Mouse (Mus musculus) stomach, postnatal 0 days (tissue): ENCODE data around the gene Zhx3. TPM values are rescaled to one million over a fixed set of nuclear protein-coding genes. Genes with fewer than 3 reads are reported as not detected.

Experiments used
- ATAC-seq: fragments of 200-750 bp; cut with Nextera tagmentation; 2 replicates; pipeline ENCODE4 v1.8.0; 2017; ENCODE audit not compliant: low FRiP score, low TSS enrichment
- DNase-seq: peaks from one replicate; pipeline ENCODE4 v3.0.0-alpha.2; 2016; ENCODE audit warnings: low spot score
- H3K27ac ChIP-seq: fragments of 300-500 bp; sonication (generic); replicated peaks from 2 replicates; pipeline ENCODE4 v1.5.1; 2014; ENCODE audit warnings: mild to moderate bottlenecking, control low read depth
- H3K27me3 ChIP-seq: fragments of 300-500 bp; sonication (generic); 2 replicates; pipeline ENCODE4 v1.6.1; 2014; ENCODE audit warnings: low read length; ENCODE audit not compliant: control insufficient read depth, insufficient read depth
- H3K36me3 ChIP-seq: fragments of 300-500 bp; sonication (generic); 2 replicates; pipeline ENCODE4 v1.6.1; 2014; ENCODE audit warnings: low read length, mixed read lengths; ENCODE audit not compliant: control insufficient read depth, insufficient read depth
- H3K4me1 ChIP-seq: fragments of 300-500 bp; sonication (generic); replicated peaks from 2 replicates; pipeline ENCODE4 v1.6.1; 2014; ENCODE audit warnings: antibody characterized with exemption; ENCODE audit not compliant: control insufficient read depth, insufficient read depth
- H3K4me2 ChIP-seq: fragments of 300-500 bp; sonication (generic); replicated peaks from 2 replicates; pipeline ENCODE4 v1.6.1; 2014; ENCODE audit warnings: low read depth, mild to moderate bottlenecking, control low read depth, moderate library complexity
- H3K4me3 ChIP-seq: fragments of 300-500 bp; sonication (generic); 2 replicates; pipeline ENCODE4 v1.5.1; 2014; ENCODE audit warnings: low read depth, low read length, control low read depth
- H3K9ac ChIP-seq: fragments of 300-500 bp; sonication (generic); 2 replicates; pipeline ENCODE4 v1.6.1; 2014; ENCODE audit warnings: mild to moderate bottlenecking, low read length, control low read depth, mixed read lengths
- H3K9me3 ChIP-seq: fragments of 300-500 bp; sonication (generic); 2 replicates; pipeline ENCODE4 v1.6.1; 2016; ENCODE audit warnings: low read length; ENCODE audit not compliant: control insufficient read depth
- CTCF ChIP-seq: IDR thresholded peaks from 2 replicates; pipeline ENCODE4 v1.5.1; 2016; ENCODE audit warnings: antibody characterized with exemption, low read depth, mild to moderate bottlenecking, moderate library complexity
- EP300 ChIP-seq: optimal IDR thresholded peaks from 2 replicates; pipeline ENCODE3; 2016; ENCODE audit warnings: antibody characterized with exemption
- WGBS: fragments of 180-500 bp; shearing (Covaris S2); extraction: QIAGEN DNeasy Blood & Tissue Kit; methylation state at CpG from one replicate; pipeline ENCODE4 v1.1.7; 2014; 5-methylcytosine and 5-hydroxymethylcytosine counted together
- polyA plus RNA-seq: library from polyadenylated mRNA; unstranded; fragments of >200 nt; fragmentation: Nextera tagmentation; extraction: Ambion mirVana; gene quantifications from 2 replicates; pipeline ENCODE4 v1.2.1, GENCODE M21; 2015

Zhx3 gene
- polyA plus RNA-seq, 1 experiment from 2014 or later = 4.5 TPM

DNA sequence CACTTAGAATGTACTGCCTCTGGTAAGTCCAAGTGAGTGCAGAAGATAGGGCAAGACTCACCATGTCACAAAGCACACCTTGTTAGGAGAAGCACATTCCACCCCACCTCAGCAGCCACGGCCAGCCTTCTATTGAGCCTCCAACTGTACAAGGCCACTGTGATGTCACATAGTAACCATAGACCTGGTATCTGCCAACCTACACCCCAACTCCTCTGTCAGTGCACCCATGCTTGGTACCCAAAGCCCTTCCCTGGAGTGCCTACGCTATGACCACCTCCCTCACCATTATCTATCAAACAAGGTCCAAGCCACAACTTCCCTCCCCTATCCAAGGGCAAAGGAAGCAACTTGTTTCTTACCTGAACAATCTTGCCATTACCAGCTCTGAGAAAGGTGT is 103.8 kb downstream of the Zhx3 start:
- no peak overlapping the region for H3K9ac ChIP-seq
- 88% methylated on average over 2 of the region's 2 CpGs for WGBS
- ATAC-seq = 0 out of 2 replicates have a peak, but pooled peaks have one; percentile 10
- H3K4me1 ChIP-seq = no peaks in the 10 kb centered on the region
- H3K4me2 ChIP-seq = no peak overlapping the region
- H3K4me3 ChIP-seq = no peak overlapping the region
- DNase-seq = no peak
- no peaks in the 10 kb centered on the region for H3K27me3 ChIP-seq
- no peaks in the 10 kb centered on the region for H3K9me3 ChIP-seq
- TF ChIP-seq CTCF = no peak
- TF ChIP-seq EP300 = no peak
- no peaks in the 10 kb centered on the region; the same call in 1 of the 2 replicates for H3K36me3 ChIP-seq
- no peak overlapping the region for H3K27ac ChIP-seq

GRCm38 (mm10) chr2:160768097-160768695 is 104.6 kb downstream of the Zhx3 start:
- H3K27me3 ChIP-seq = no peaks in the 10 kb centered on the region
- peaks cover 5% of the 10 kb centered on the region; the same call in 1 of the 2 replicates for H3K36me3 ChIP-seq
- H3K4me2 ChIP-seq = no peak overlapping the region
- TF ChIP-seq EP300 (no peak), CTCF (no peak)
- ATAC-seq (no peak), DNase-seq (no peak)
- 71% methylated on average over 4 of the region's 4 CpGs for WGBS
- no peaks in the 10 kb centered on the region for H3K9me3 ChIP-seq
- H3K9ac ChIP-seq = no peak overlapping the region
- H3K4me1 ChIP-seq = no peaks in the 10 kb centered on the region
- H3K4me3 ChIP-seq = no peak overlapping the region
- no peak overlapping the region for H3K27ac ChIP-seq

GRCm38 (mm10) chr2:160767201-160767600 is 105.6 kb downstream of the Zhx3 start:
- WGBS = 98% methylated on average over 2 of the region's 2 CpGs
- no peak overlapping the region for H3K4me2 ChIP-seq
- no peak overlapping the region for H3K4me3 ChIP-seq
- no peak overlapping the region for H3K27ac ChIP-seq
- ATAC-seq = no peak
- H3K9ac ChIP-seq = no peak overlapping the region
- DNase-seq = no peak
- H3K4me1 ChIP-seq = no peaks in the 10 kb centered on the region
- TF ChIP-seq EP300 (no peak), CTCF (no peak)
- H3K27me3 ChIP-seq = no peaks in the 10 kb centered on the region
- H3K36me3 ChIP-seq = peaks cover 6% of the 10 kb centered on the region; the same call in 1 of the 2 replicates
- H3K9me3 ChIP-seq = no peaks in the 10 kb centered on the region

GRCm38 (mm10) chr2:160766371-160766771 is 106.4 kb downstream of the Zhx3 start:
- Histone ChIP-seq H3K9ac (no peak overlapping the region), H3K27me3 (no peaks in the 10 kb centered on the region), H3K27ac (no peak overlapping the region), H3K36me3 (peaks cover 13% of the 10 kb centered on the region), H3K4me2 (no peak overlapping the region), H3K4me3 (no peak overlapping the region), H3K9me3 (no peaks in the 10 kb centered on the region), H3K4me1 (no peaks in the 10 kb centered on the region)
- DNase-seq = no peak
- TF ChIP-seq CTCF (no peak), EP300 (no peak)
- peak; percentile 39; the same call in 1 of the 2 replicates for ATAC-seq
- 45% methylated on average over 5 of the region's 5 CpGs for WGBS

DNA sequence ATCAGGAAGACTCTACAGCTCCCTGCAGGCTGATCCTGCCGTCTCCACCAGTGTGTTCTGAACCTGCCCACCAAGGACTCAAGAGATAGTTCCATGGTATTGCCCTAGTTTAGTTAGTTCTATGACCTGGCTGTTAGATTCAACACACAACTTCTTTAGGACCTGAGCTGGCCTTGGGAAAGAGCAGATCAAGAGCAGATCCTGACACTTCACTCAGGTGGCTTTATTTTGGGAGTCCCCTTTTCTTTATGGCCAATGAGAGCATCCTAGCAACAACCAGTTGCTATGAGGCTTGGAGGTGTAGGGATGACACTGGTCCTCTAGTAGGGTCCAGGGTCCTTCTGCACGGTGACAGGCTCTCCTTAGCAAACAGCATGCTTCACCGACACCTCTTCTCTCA is 107.7 kb downstream of the Zhx3 start:
- Histone ChIP-seq H3K4me1 (no peaks in the 10 kb centered on the region), H3K9me3 (no peaks in the 10 kb centered on the region), H3K27me3 (no peaks in the 10 kb centered on the region), H3K4me2 (no peak overlapping the region), H3K4me3 (no peak overlapping the region), H3K9ac (no peak overlapping the region), H3K36me3 (peaks cover 13% of the 10 kb centered on the region), H3K27ac (no peak overlapping the region)
- 69% methylated on average over 3 of the region's 3 CpGs for WGBS
- TF ChIP-seq CTCF (no peak), EP300 (no peak)
- DNase-seq (no peak), ATAC-seq (no peak)

DNA sequence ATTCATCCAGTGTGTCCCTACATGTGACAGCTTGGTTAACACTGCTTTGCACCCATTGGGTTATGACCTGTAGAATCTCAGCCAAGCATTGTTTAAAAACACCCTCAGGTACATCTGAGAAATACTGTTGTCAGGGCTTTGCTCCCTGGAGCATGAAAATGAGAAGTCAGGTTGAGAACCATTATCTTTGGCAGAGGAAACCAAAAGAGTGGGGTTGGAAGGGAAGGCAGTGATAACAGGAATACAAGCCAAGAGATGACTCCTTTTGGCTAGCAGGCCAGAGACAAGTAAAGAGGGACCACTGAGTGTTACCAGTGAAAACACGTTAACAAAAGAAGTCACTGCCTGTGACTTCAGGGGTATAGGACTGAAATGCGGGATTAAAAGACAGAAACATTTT is 108.4 kb downstream of the Zhx3 start:
- Histone ChIP-seq H3K4me3 (no peak overlapping the region), H3K9ac (no peak overlapping the region), H3K9me3 (no peaks in the 10 kb centered on the region), H3K27ac (no peak overlapping the region), H3K4me2 (no peak overlapping the region), H3K27me3 (no peaks in the 10 kb centered on the region), H3K4me1 (no peaks in the 10 kb centered on the region), H3K36me3 (peaks cover 19% of the 10 kb centered on the region)
- no peak for DNase-seq
- ATAC-seq = no peak
- WGBS = 87% methylated on average over 2 of the region's 2 CpGs
- TF ChIP-seq CTCF = no peak
- no peak for TF ChIP-seq EP300
